Mouse (Mus musculus) midbrain, postnatal 0 days (tissue): ENCODE measurements around the gene Sarm1. TPM values are rescaled to one million over a fixed set of nuclear protein-coding genes. Genes with fewer than 3 reads are reported as not detected.
"Not testable (repeated sequence)": the region's sequence is repeated elsewhere in the genome, so short reads cannot be mapped to it uniquely, and the experiment has no call there.

ENCODE experiments used
- ATAC-seq: fragments of 200-750 bp; cut with Nextera tagmentation; 2 replicates; pipeline ENCODE4 v1.8.0; 2017; ENCODE audit warnings: moderate number of reproducible peaks, mild to moderate bottlenecking, moderate TSS enrichment, moderate library complexity; ENCODE audit not compliant: low FRiP score
- DNase-seq: peaks from one replicate; pipeline ENCODE4 v3.0.0-alpha.2; 2015; ENCODE audit warnings: low spot score
- H3K27ac ChIP-seq: fragments of 300-500 bp; sonication (generic); 2 replicates; pipeline ENCODE4 v1.5.1; 2014; ENCODE audit warnings: low read depth, mild to moderate bottlenecking, low read length, mixed read lengths
- H3K27me3 ChIP-seq: fragments of 300-500 bp; sonication (generic); 2 replicates; pipeline ENCODE4 v1.6.1; 2014; ENCODE audit warnings: low read length, control low read depth, mixed read lengths; ENCODE audit not compliant: insufficient read depth
- H3K36me3 ChIP-seq: fragments of 300-500 bp; sonication (generic); 2 replicates; pipeline ENCODE4 v1.6.1; 2014; ENCODE audit warnings: low read length, control low read depth, mixed read lengths; ENCODE audit not compliant: insufficient read depth
- H3K4me1 ChIP-seq: fragments of 300-500 bp; sonication (generic); 2 replicates; pipeline ENCODE4 v1.6.1; 2014; ENCODE audit warnings: mild to moderate bottlenecking, control low read depth, antibody characterized with exemption, low read length, mixed read lengths; ENCODE audit not compliant: insufficient read depth
- H3K4me2 ChIP-seq: fragments of 300-500 bp; sonication (generic); 2 replicates; pipeline ENCODE4 v1.6.1; 2014; ENCODE audit warnings: low read depth, mild to moderate bottlenecking, low read length, mixed read lengths; ENCODE audit not compliant: poor library complexity, severe bottlenecking
- H3K4me3 ChIP-seq: fragments of 300-500 bp; sonication (generic); 2 replicates; pipeline ENCODE4 v1.5.1; 2014; ENCODE audit warnings: low read depth, mild to moderate bottlenecking, low read length, moderate library complexity
- H3K9ac ChIP-seq: fragments of 300-500 bp; sonication (generic); replicated peaks from 2 replicates; pipeline ENCODE4 v1.6.1; 2014; ENCODE audit warnings: mild to moderate bottlenecking, low read length, moderate library complexity, mixed read lengths; ENCODE audit not compliant: poor library complexity, severe bottlenecking
- H3K9me3 ChIP-seq: fragments of 300-500 bp; sonication (generic); 2 replicates; pipeline ENCODE4 v1.6.1; 2016; ENCODE audit warnings: low read length, control low read depth
- CTCF ChIP-seq: IDR thresholded peaks from 2 replicates; pipeline ENCODE4 v1.5.1; 2016; ENCODE audit warnings: antibody characterized with exemption, mild to moderate bottlenecking
- WGBS: fragments of 180-500 bp; shearing (Covaris S2); extraction: QIAGEN DNeasy Blood & Tissue Kit; methylation state at CpG from one replicate; pipeline ENCODE4 v1.1.7; 2014; 5-methylcytosine and 5-hydroxymethylcytosine counted together
- polyA plus RNA-seq: library from polyadenylated mRNA; unstranded; fragments of >200 nt; fragmentation: Nextera tagmentation; extraction: Ambion mirVana; gene quantifications from 2 replicates; pipeline ENCODE4 v1.2.1, GENCODE M21; 2015
- total RNA-seq: library from RNA; depleted of rRNA; stranded (reverse); fragments of >200 nt; gene quantifications from 2 replicates; pipeline ENCODE4 v1.2.3, GENCODE M21; 2014

The Sarm1 gene
- total and polyA plus RNA-seq, 2 experiments from 2014 or later = 40.1 to 66.3 TPM

GRCm38 (mm10) chr11:78536080-78536689 lies 38.6 kb upstream of the Sarm1 start, which contains the start of the genes Tnfaip1 and Ift20:
TSS of gene Tnfaip1 (minus strand) at chr11:78536332.
TSS of gene Ift20 (plus strand) at chr11:78536361.
- Histone ChIP-seq H3K4me2 (peak within 1 kb of the TSS; percentile 76), H3K27ac (peak within 1 kb of the TSS; percentile 86), H3K4me1 (peaks cover 13% of the 10 kb centered on the region; the same call in 1 of the 2 replicates), H3K9ac (peak within 1 kb of the TSS; percentile 71), H3K9me3 (no peaks in the 10 kb centered on the region), H3K36me3 (peaks cover 22% of the 10 kb centered on the region), H3K4me3 (peak within 1 kb of the TSS; percentile 65), H3K27me3 (no peaks in the 10 kb centered on the region)
- WGBS = under 1% methylated on average over 52 of the region's 52 CpGs
- DNase-seq (peak; percentile 100), ATAC-seq (peak; percentile 96)
- peak; percentile 16; the same call in 1 of the 2 replicates for TF ChIP-seq CTCF

- Histone ChIP-seq H3K4me2 (peak overlapping the region; percentile 76), H3K9me3 (no peaks in the 10 kb centered on the region), H3K27me3 (no peaks in the 10 kb centered on the region), H3K4me3 (peak overlapping the region; percentile 65), H3K36me3 (peaks cover 16% of the 10 kb centered on the region), H3K4me1 (peaks cover 13% of the 10 kb centered on the region; the same call in 1 of the 2 replicates), H3K27ac (peak overlapping the region; percentile 86), H3K9ac (peak overlapping the region; percentile 69)
- TF ChIP-seq CTCF = no peak
- DNase-seq (peak; percentile 49), ATAC-seq (peak; percentile 66)
- under 1% methylated on average over 23 of the region's 23 CpGs for WGBS
Measured at GRCm38 (mm10) chr11:78535376-78536079, 38.0 kb upstream of the Sarm1 start.

DNA sequence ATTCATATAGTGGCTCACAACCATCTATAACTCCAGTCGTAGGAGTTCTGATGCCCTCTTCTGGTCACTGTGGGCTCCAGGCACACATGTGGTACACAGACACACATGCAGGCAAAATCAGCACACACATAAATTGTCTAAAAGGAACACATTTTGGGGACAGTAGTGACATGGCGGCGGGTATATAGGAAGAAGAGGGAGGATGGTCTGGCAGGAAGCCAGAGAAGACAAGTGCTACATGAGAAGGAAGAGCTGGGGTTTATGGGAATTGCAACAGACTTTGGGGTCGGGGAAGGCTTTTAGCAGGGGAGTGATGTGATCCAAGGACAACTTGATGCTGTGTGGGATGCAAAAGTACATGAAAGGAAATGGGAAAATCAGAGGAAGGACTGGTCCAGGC lies 37.0 kb upstream of the Sarm1 start:
- TF ChIP-seq CTCF = peak; percentile 27; the same call in 1 of the 2 replicates
- Histone ChIP-seq H3K4me2 (peak overlapping the region; percentile 76), H3K36me3 (peaks cover 18% of the 10 kb centered on the region), H3K9ac (no peak overlapping the region), H3K27me3 (no peaks in the 10 kb centered on the region), H3K4me1 (peaks cover 13% of the 10 kb centered on the region; the same call in 1 of the 2 replicates), H3K4me3 (peak overlapping the region; percentile 65; the same call in 1 of the 2 replicates), H3K9me3 (no peaks in the 10 kb centered on the region), H3K27ac (no peak overlapping the region)
- ATAC-seq = no peak
- 93% methylated on average over 4 of the region's 4 CpGs for WGBS
- DNase-seq = no peak

GRCm38 (mm10) chr11:78531515-78531914 lies 34.0 kb upstream of the Sarm1 start:
- not testable (repeated sequence) for H3K9me3 ChIP-seq, H3K27me3 ChIP-seq, DNase-seq, H3K4me3 ChIP-seq, ATAC-seq, H3K27ac ChIP-seq, H3K4me1 ChIP-seq, H3K4me2 ChIP-seq, H3K9ac ChIP-seq
- 92% methylated on average over 10 of the region's 10 CpGs for WGBS
- H3K36me3 ChIP-seq = peaks cover 34% of the 10 kb centered on the region

- Histone ChIP-seq H3K9me3 (no peaks in the 10 kb centered on the region), H3K9ac (no peak overlapping the region), H3K27ac (no peak overlapping the region), H3K36me3 (peaks cover 39% of the 10 kb centered on the region), H3K4me2 (no peak overlapping the region), H3K4me3 (no peak overlapping the region), H3K4me1 (peaks cover 6% of the 10 kb centered on the region; the same call in 1 of the 2 replicates), H3K27me3 (no peaks in the 10 kb centered on the region)
- TF ChIP-seq CTCF = no peak
- WGBS = 79% methylated on average over 6 of the region's 6 CpGs
- no peak for DNase-seq
- no peak for ATAC-seq
Measured at GRCm38 (mm10) chr11:78531046-78531445, 33.5 kb upstream of the Sarm1 start.

DNA sequence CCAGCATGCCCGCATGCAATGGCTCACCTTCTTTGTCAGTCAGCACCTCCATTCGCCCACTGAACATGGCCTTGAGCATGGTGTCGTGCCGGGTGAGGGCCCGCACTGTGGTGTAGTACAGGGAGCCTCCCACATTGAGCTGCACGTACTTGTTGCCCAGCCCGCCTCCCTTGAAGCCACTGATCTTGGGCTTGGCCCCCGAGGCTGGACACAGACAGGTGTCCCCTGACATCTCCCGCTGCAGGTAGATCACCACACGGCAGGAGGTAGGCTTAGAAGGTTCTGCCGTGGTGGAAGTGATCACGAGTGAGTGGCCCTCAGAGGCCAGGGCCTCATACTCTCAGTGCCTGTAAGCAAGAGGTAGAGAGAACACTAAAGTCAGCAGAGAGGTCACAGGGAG lies 32.4 kb upstream of the Sarm1 start:
- Histone ChIP-seq H3K27me3 (no peaks in the 10 kb centered on the region), H3K9ac (no peak overlapping the region), H3K36me3 (peaks cover 46% of the 10 kb centered on the region), H3K27ac (no peak overlapping the region), H3K4me2 (no peak overlapping the region), H3K9me3 (no peaks in the 10 kb centered on the region), H3K4me1 (peaks cover 5% of the 10 kb centered on the region; the same call in 1 of the 2 replicates), H3K4me3 (no peak overlapping the region)
- no peak for TF ChIP-seq CTCF
- DNase-seq (no peak), ATAC-seq (no peak)
- 90% methylated on average over 12 of the region's 12 CpGs for WGBS
